Mouse (Mus musculus): ENCODE measurements at regions not wholly inside any gene's neighbourhood (a gene's known extent, or its start where the extent isn't known, plus 50 kb on each side); places are given as distances from the start of the nearest gene placed in this dataset.
"Not testable (repeated sequence)": the region's sequence is repeated elsewhere in the genome, so short reads cannot be mapped to it uniquely, and the experiment has no call there.

- no peak for DNase-seq
Observed at GRCm38 (mm10) chr5:117040878-117041277, 75.0 kb downstream of the Suds3 start.

DNA sequence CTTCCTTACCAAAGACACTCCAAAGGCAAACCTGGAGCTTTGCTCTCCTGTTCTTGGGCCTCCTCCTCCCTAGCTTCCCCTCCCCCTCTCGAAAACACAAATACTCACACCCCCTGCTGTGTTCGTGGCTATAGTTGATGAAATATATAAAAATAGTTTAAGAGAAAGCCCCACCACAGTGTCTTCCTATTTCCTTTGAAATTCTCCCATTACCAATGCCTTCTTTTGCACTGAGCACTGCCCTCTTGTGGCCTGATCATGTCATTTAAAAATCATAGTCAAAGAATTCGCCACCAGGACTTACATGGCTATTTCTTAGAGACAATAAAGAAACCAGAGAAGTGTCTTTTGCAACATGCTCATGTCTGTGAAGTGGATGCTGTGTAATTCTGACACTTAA, 78.7 kb downstream of the Suds3 start:
- DNase-seq: peak in 1 of 2 experiments; percentile 1

DNA sequence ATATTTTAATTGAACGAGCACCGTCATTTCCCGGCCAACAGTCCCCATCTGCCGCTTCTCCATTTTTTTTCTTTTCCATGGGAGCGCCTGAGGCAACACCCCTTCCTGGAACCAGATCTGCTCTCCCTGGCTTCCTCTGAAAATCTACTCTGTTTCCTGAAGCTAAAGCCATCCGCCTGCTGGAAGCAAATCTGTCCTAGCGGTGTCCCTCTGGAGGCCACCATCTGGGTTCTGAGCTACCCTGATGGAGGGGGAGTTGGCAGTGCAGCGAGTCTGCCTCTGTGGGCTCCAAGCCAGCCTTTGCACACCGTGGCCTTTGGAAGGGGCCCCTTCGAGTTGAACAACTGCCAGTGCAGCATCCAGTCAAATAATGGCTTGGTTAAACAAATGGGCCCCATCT, 83.8 kb downstream of the Suds3 start:
- DNase-seq: no peak

DNA sequence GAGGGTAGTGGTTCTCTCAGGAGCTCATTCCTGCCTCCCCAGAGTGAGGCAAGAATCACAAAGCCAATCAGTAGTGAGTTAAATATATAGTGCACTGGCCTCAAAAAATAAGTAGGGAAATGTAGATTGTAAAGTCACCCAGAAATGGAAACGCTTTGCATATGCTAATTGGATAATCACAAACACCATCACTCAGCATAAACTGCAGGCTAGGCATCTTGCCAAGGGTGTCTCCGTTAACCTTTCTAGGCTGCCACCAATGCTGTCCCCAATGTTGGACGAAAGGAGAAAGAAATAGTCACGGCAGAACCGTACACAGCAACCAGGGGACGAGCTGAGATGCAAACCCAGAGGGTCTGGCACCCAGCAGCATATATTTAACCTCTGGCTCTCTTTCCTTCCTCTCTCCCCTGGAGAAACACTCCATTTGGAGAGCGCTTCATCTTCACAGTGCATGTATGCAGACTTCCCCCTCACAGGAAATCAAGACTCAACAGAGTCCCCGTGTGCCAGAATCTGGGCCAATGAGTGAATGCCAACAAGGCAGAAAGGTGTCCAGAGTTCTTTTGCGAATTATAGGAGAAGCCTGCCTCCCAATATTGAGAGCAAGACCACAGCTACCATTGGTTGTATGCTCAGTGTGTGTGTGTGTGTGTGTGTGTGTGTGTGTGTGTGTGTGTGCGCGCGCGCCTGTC, 90.1 kb downstream of the Suds3 start:
- no peak for DNase-seq

GRCm38 (mm10) chr5:117018419-117019150, 97.3 kb downstream of the Suds3 start:
- no peak for DNase-seq

- no peak for DNase-seq
Observed at GRCm38 (mm10) chr5:117011128-117011527, 104.8 kb downstream of the Suds3 start.

DNA sequence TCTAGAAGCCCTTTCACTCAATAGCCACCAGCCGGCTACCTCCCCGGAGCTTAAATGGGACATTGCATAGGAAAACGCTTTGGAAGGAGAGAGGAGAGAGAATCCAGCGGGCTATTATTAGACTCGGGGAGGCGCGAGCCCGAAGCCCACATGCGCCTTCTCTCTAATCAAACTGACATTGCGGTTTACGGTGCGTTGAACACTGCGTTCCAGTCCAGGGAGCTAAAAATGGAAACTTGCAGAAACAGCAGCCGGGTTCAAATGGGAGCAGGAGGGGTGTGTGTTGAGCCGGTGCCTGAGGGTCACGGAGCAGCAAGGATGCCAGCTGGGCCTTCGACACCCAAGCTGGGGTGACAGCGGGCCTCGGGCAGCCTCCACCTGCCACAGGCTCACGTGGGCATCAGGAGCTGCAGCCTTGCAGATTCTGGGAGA, 115.1 kb downstream of the Suds3 start:
- DNase-seq: no peak

GRCm38 (mm10) chr5:116994508-116994907, 121.4 kb downstream of the Suds3 start:
- DNase-seq: no peak

- DNase-seq: no peak
Observed at GRCm38 (mm10) chr5:116993674-116994073, 122.2 kb downstream of the Suds3 start.

DNA sequence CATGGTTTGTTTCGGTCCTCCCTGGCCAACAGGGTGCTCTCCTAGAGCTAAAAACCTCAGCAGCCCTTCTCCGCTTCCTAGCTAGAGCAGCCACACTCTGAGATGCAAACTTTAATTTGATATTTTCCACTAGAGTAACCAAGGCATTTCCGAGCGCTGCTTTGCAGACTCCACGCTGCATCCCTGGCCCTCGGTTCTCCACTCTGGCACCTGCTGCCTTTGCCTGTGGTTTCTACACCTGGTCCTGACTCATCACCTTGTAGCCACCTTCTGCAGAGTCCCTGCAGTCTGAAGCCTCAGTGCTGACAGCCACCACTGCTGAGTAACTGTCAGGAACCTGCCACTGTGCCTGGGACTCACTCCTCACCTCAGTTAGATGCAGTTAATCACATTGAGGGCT, 124.5 kb downstream of the Suds3 start:
- DNase-seq: no peak

GRCm38 (mm10) chr5:116971474-116971873, 144.4 kb downstream of the Suds3 start:
- DNase-seq: not testable (repeated sequence)

GRCm38 (mm10) chr5:116964171-116964570, 151.7 kb downstream of the Suds3 start:
- DNase-seq: no peak

DNA sequence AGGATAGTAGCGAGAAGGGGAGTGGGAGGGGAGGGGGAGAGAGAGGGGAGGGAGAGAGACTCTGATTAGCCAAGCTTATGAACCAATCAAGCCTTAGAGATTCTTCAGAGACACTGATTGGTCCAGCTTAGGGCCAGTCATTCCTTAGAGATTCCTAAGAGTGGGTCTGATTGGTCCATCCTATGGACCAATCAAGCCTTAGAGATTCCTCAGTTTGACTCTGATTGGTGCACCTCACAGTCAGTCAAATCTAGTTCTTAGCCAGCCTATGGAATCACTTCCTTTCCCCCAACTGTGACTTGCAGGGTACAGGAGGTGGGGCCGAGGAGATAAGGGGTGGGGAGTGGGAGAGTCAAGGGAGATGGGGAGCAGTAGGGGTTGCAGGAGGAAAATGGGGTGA, 152.8 kb downstream of the Suds3 start:
- DNase-seq: no peak

- no peak for DNase-seq
Observed at GRCm38 (mm10) chr5:116960041-116960440, 155.9 kb downstream of the Suds3 start.

- DNase-seq: no peak
Observed at GRCm38 (mm10) chr5:116958141-116958540, 157.8 kb downstream of the Suds3 start.

- DNase-seq: no peak
Observed at GRCm38 (mm10) chr5:116956572-116956971, 159.3 kb downstream of the Suds3 start.

DNA sequence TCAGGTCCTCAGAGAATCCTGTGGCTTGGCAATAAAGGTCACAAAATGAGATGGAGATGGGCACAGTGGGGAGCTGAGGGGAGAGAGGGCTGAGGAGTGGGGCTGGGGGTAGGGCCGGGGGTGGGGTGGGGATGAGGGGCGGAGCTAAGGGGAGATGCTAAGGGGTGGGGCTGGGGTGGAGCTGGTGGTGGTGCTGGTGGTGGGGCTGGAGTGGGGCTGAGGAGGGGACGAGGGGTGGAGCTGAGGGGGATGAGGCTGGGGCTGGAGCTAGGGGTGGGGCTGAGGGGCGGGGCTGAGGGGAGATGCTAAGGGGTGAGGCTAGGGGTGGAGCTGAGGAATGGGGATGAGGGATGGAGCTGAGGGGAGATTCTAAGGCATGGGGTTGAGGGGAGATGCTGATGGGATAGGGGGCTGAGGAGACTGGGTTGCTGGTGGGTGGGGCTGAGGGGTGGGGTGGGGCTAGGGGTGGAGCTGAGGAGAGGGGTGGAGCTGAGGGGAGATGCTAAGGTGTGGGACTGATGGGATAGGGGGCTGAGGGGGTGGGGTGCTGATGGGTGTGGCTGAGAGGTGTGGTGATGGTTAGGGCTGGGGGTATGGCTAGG, 165.5 kb downstream of the Suds3 start:
- no peak for DNase-seq

DNA sequence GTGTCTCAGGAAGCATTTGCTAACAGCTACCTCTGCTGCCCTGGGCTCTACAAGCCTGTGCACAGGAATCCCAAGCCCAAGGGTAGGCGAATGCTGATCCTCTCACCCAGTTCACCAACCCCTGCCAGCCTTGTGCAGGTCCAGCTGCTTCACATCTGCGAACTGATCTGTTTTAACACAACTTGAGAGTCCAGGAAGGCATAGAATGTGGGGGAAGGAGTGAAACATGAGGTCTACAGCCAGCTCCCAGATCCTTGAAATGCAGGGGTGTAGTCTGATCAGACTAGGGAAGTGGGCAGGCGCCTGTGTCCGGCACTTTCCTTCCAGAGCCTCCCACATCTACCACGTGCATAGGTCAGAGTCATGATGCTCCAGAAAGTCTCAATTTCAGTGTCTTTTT, 181.3 kb downstream of the Suds3 start:
- DNase-seq: no peak

DNA sequence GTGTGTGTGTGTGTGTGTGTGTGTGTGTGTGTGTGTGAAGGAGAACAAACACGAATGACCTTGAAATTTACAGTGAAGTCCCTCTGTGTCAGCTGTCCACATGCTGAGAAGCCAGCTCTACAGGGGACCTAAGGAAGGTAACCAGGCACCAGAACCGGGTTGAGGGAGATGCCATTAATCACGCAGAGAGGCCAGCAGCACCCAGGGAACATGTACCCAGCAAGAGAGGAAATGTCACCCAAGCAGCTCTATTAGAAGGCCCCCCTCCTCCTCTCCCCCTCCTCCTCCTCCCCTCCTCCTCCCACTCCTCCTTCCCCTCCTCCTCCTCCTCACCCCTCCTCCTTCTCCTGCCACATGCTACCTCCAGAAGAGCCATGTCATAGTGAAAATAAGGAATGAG, 181.8 kb downstream of the Suds3 start:
- DNase-seq: no peak

- DNase-seq: no peak
Observed at GRCm38 (mm10) chr5:116933105-116933504, 182.8 kb downstream of the Suds3 start.

DNA sequence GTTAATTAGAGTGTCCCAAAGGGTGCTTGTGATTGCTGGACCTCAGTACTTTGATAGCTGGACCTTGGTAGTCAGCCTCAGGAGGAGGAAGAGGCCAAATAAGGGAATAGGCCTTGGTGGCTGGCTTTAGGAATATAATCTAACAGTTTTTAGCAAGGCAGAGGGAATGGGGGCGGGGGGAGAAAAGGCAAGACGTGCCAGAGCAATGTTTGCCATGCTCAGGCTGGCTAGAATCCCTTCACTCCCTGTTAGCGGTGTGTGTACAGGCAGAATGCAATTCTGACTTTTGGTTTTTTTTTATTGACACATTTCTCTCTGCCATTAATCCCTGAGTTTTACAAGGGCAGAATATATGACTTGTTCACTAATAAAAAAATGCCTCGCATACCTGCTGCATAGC, 192.2 kb downstream of the Suds3 start:
- DNase-seq: no peak

DNA sequence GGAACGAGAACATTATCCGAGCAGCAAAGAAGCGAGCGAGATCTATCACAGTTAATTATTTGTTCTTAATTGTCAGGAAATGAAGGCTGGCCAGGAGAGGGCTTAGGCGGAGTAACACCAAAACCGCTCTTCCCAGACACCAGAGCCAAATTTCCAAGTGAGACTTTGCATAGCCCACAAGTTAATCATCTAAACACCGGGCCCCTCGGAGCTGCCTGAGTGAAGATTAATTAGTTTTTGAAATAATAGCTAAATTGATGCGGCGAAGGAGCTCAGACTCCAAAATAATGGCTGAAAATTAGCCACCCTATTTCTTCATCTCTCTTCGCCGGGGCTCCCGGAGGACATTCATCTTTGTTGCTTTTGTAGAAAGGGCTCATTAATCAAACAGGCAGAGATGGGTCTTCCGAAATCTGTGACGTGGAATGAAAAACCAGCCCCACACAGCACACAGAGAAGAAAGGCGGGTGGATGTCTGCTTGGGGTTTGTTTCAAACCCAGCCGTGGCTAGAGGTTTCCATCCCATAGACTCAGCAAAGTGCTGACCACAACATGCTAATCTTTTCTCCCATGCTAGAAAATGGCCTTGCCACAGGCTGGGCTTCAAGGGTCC, 193.7 kb downstream of the Suds3 start:
- no peak for DNase-seq

DNA sequence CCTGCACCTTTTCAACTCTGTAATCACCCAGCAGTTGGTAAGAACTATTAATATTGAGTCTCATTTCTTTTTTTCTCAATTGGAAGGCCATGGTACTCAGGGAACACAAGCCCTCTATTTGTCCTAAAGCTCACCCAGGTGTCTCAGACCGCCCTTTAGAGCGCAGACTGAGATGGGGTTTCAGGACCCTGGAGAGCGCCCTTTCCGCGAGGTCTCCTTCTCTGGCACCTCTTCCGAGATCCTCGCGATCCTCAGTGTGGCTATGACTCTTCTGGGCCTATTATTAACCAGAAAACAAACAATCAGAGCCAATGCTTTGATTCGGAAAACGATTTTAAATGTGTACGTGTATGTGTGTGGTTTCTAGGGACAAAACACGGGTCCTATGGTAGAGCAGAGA, 201.0 kb downstream of the Suds3 start:
- no peak for DNase-seq

DNA sequence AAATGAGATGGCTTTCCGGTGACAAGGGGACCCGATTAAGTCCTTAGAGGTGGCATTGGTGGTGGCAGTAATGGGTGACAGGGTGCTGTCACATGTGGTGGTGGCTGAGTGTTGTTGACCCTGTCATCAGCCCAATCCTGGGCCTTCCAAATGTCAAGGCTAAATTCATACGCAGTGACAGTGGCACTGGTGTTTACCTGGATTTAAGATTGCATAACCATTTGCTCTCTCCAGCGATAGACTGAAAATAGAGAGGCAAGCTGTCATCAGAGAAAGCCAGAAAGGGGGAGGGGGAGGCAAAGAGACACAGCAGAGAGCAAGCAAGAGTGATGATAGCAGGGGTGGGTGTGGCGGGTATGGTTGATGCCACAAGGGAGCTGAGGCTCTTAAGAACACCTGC, 215.1 kb downstream of the Suds3 start:
- DNase-seq: no peak
